Mouse (Mus musculus) lung, adult 18-20 months (tissue): ENCODE data around the gene Ank2.
"Not testable (repeated sequence)": the region's sequence is repeated elsewhere in the genome, so short reads cannot be mapped to it uniquely, and the experiment has no call there.

ENCODE experiments used
- DNase-seq, 2 experiments: peaks; one replicate each; pipeline ENCODE4 v3.0.0; 2022; ENCODE audit warnings: mixed read lengths in 2 of 2

Ank2 gene

GRCm38 (mm10) chr3:127350602-127351362 lies 148.4 kb downstream of the Ank2 start:
- no peak for DNase-seq

- no peak for DNase-seq
These were observed 150.2 kb downstream of the Ank2 start for GRCm38 (mm10) chr3:127348926-127349325.

GRCm38 (mm10) chr3:127345860-127346459 lies 153.2 kb downstream of the Ank2 start:
- DNase-seq, result no peak

GRCm38 (mm10) chr3:127341300-127341699 lies 157.8 kb downstream of the Ank2 start:
- DNase-seq, result no peak

- DNase-seq, result no peak
These were observed 164.3 kb downstream of the Ank2 start for GRCm38 (mm10) chr3:127334876-127335275.

- DNase-seq, result no peak
These were observed 167.6 kb downstream of the Ank2 start for GRCm38 (mm10) chr3:127331562-127331961.

GRCm38 (mm10) chr3:127326355-127326754 lies 172.8 kb downstream of the Ank2 start:
- no peak for DNase-seq

- DNase-seq, result peak in 1 of 2 experiments; percentile 13
These were observed 176.3 kb downstream of the Ank2 start for GRCm38 (mm10) chr3:127322870-127323269.

- DNase-seq, result no peak
These were observed 177.5 kb downstream of the Ank2 start for GRCm38 (mm10) chr3:127321645-127322044.

- DNase-seq, result not testable (repeated sequence)
These were observed 178.1 kb downstream of the Ank2 start for GRCm38 (mm10) chr3:127321031-127321430.

GRCm38 (mm10) chr3:127320311-127320710 lies 178.8 kb downstream of the Ank2 start:
- no peak for DNase-seq

GRCm38 (mm10) chr3:127317641-127318040 lies 181.5 kb downstream of the Ank2 start:
- DNase-seq, result no peak

- no peak for DNase-seq
These were observed 182.4 kb downstream of the Ank2 start for GRCm38 (mm10) chr3:127316717-127317116.

GRCm38 (mm10) chr3:127311521-127311920 lies 187.6 kb downstream of the Ank2 start:
- DNase-seq, result no peak

- no peak for DNase-seq
These were observed 189.1 kb downstream of the Ank2 start for GRCm38 (mm10) chr3:127310079-127310478.

- no peak for DNase-seq
These were observed 195.1 kb downstream of the Ank2 start for GRCm38 (mm10) chr3:127303957-127304553.

GRCm38 (mm10) chr3:127303041-127303440 lies 196.1 kb downstream of the Ank2 start:
- no peak for DNase-seq

- DNase-seq, result no peak
These were observed 198.4 kb downstream of the Ank2 start for GRCm38 (mm10) chr3:127300790-127301189.

GRCm38 (mm10) chr3:127295921-127296320 lies 203.2 kb downstream of the Ank2 start:
- no peak for DNase-seq

GRCm38 (mm10) chr3:127294610-127295349 lies 204.4 kb downstream of the Ank2 start:
- DNase-seq, result no peak

- DNase-seq, result no peak
These were observed 205.1 kb downstream of the Ank2 start for GRCm38 (mm10) chr3:127294079-127294478.

- no peak for DNase-seq
These were observed 205.7 kb downstream of the Ank2 start for GRCm38 (mm10) chr3:127293479-127293874.

GRCm38 (mm10) chr3:127292864-127293478 lies 206.2 kb downstream of the Ank2 start:
- no peak for DNase-seq
